Mouse (Mus musculus) stomach, postnatal 0 days (tissue): ENCODE data around the gene Adcy5.

ENCODE experiments used
- CTCF ChIP-seq: IDR thresholded peaks from 2 replicates; pipeline ENCODE4 v1.5.1; 2016; ENCODE audit warnings: antibody characterized with exemption, low read depth, mild to moderate bottlenecking, moderate library complexity
- EP300 ChIP-seq: optimal IDR thresholded peaks from 2 replicates; pipeline ENCODE3; 2016; ENCODE audit warnings: antibody characterized with exemption

- TF ChIP-seq CTCF (no peak), EP300 (no peak)
Observed at GRCm38 (mm10) chr16:35315496-35315895, 160.8 kb downstream of the Adcy5 start.
